Mouse (Mus musculus): ENCODE results near the gene Ptprj. TPM values are rescaled to one million over a fixed set of nuclear protein-coding genes. Genes with fewer than 3 reads are reported as not detected.
"Not testable (repeated sequence)": the region's sequence is repeated elsewhere in the genome, so short reads cannot be mapped to it uniquely, and the experiment has no call there.

The Ptprj gene
- total RNA-seq, 2 experiments from 2014 or later = 9.2 to 18.7 TPM

GRCm38 (mm10) chr2:90579038-90579727 lies 1.3 kb downstream of the Ptprj start:
- no peak for ATAC-seq (replicated peaks; ENCODE audit: low FRiP score, poor library complexity, severe bottlenecking)

- ATAC-seq (replicated peaks; ENCODE audit: low FRiP score, poor library complexity, severe bottlenecking) = no peak
Observed at GRCm38 (mm10) chr2:90577451-90578279, 2.8 kb downstream of the Ptprj start.

- no peak for ATAC-seq (replicated peaks; ENCODE audit: low FRiP score, poor library complexity, severe bottlenecking)
Observed at GRCm38 (mm10) chr2:90576936-90577335, 3.5 kb downstream of the Ptprj start.

- ATAC-seq (replicated peaks; ENCODE audit: low FRiP score, poor library complexity, severe bottlenecking) = no peak
Observed at GRCm38 (mm10) chr2:90576411-90576810, 4.0 kb downstream of the Ptprj start.

GRCm38 (mm10) chr2:90575713-90576112 lies 4.7 kb downstream of the Ptprj start:
- no peak for ATAC-seq (replicated peaks; ENCODE audit: low FRiP score, poor library complexity, severe bottlenecking)

GRCm38 (mm10) chr2:90575116-90575515 lies 5.3 kb downstream of the Ptprj start:
- peak; percentile 71 for ATAC-seq (replicated peaks; ENCODE audit: low FRiP score, poor library complexity, severe bottlenecking)

GRCm38 (mm10) chr2:90574536-90574935 lies 5.9 kb downstream of the Ptprj start:
- no peak for ATAC-seq (replicated peaks; ENCODE audit: low FRiP score, poor library complexity, severe bottlenecking)

- ATAC-seq (replicated peaks; ENCODE audit: low FRiP score, poor library complexity, severe bottlenecking) = no peak
Observed at GRCm38 (mm10) chr2:90573640-90574526, 6.6 kb downstream of the Ptprj start.

GRCm38 (mm10) chr2:90572126-90572525 lies 8.3 kb downstream of the Ptprj start:
- ATAC-seq (replicated peaks; ENCODE audit: low FRiP score, poor library complexity, severe bottlenecking) = no peak

GRCm38 (mm10) chr2:90571399-90571798 lies 9.0 kb downstream of the Ptprj start:
- ATAC-seq (replicated peaks; ENCODE audit: low FRiP score, poor library complexity, severe bottlenecking) = not testable (repeated sequence)

GRCm38 (mm10) chr2:90570871-90571270 lies 9.6 kb downstream of the Ptprj start:
- no peak for ATAC-seq (replicated peaks; ENCODE audit: low FRiP score, poor library complexity, severe bottlenecking)

- ATAC-seq (replicated peaks; ENCODE audit: low FRiP score, poor library complexity, severe bottlenecking) = no peak
Observed at GRCm38 (mm10) chr2:90570216-90570615, 10.2 kb downstream of the Ptprj start.

GRCm38 (mm10) chr2:90568961-90569481 lies 11.4 kb downstream of the Ptprj start:
- ATAC-seq (replicated peaks; ENCODE audit: low FRiP score, poor library complexity, severe bottlenecking) = no peak

- no peak for ATAC-seq (replicated peaks; ENCODE audit: low FRiP score, poor library complexity, severe bottlenecking)
Observed at GRCm38 (mm10) chr2:90568091-90568490, 12.4 kb downstream of the Ptprj start.

GRCm38 (mm10) chr2:90566773-90567528 lies 13.5 kb downstream of the Ptprj start:
- ATAC-seq (replicated peaks; ENCODE audit: low FRiP score, poor library complexity, severe bottlenecking) = peak; percentile 50

- peak; percentile 77 for ATAC-seq (replicated peaks; ENCODE audit: low FRiP score, poor library complexity, severe bottlenecking)
Observed at GRCm38 (mm10) chr2:90566046-90566445, 14.4 kb downstream of the Ptprj start.

- no peak for ATAC-seq (replicated peaks; ENCODE audit: low FRiP score, poor library complexity, severe bottlenecking)
Observed at GRCm38 (mm10) chr2:90565192-90565929, 15.1 kb downstream of the Ptprj start.

- no peak for ATAC-seq (replicated peaks; ENCODE audit: low FRiP score, poor library complexity, severe bottlenecking)
Observed at GRCm38 (mm10) chr2:90564552-90564951, 15.9 kb downstream of the Ptprj start.

- ATAC-seq (replicated peaks; ENCODE audit: low FRiP score, poor library complexity, severe bottlenecking) = no peak
Observed at GRCm38 (mm10) chr2:90563171-90563570, 17.3 kb downstream of the Ptprj start.

Data from erythroblast, adult 5-6 weeks (primary cell).